Mouse (Mus musculus): Measurements from ENCODE around the gene Fads2.

GRCm38 (mm10) chr19:10137423-10137822 lies 35.9 kb upstream of the Fads2 start:
- TF ChIP-seq CTCF (IDR thresholded peaks at IDR 0.05; ENCODE audit: control insufficient read depth, insufficient read depth, insufficient replicate concordance, low read depth, low read length) (no peak), POLR2A (IDR thresholded peaks at IDR 0.05; ENCODE audit: control insufficient read depth, low read depth, low read length) (no peak)

Measured in testis, adult 2 months (tissue).